Mouse (Mus musculus) adrenal gland, postnatal 14 days (tissue): ENCODE data around the gene Iah1. TPM values are rescaled to one million over a fixed set of nuclear protein-coding genes. Genes with fewer than 3 reads are reported as not detected.

ENCODE experiments used
- DNase-seq: peaks from one replicate; pipeline ENCODE4 v3.0.0; 2021; ENCODE audit warnings: mixed read lengths
- total RNA-seq: library from RNA; stranded (reverse); gene quantifications from 2 replicates; pipeline ENCODE4 v1.2.3, GENCODE M21; 2021

The Iah1 gene
- total RNA-seq, 1 experiment from 2014 or later, result 79.7 TPM

- DNase-seq, result peak; percentile 81
Observed at GRCm38 (mm10) chr12:21318143-21318895, 2.1 kb downstream of the Iah1 start.

- no peak for DNase-seq
Observed at GRCm38 (mm10) chr12:21320317-21320716, 4.1 kb downstream of the Iah1 start.

- DNase-seq, result no peak
Observed at GRCm38 (mm10) chr12:21321170-21321569, 5.0 kb downstream of the Iah1 start.

GRCm38 (mm10) chr12:21322296-21322695, 6.1 kb downstream of the Iah1 start:
- no peak for DNase-seq

- DNase-seq, result no peak
Observed at GRCm38 (mm10) chr12:21322856-21323255, 6.7 kb downstream of the Iah1 start.

GRCm38 (mm10) chr12:21324101-21324500, 7.9 kb downstream of the Iah1 start:
- no peak for DNase-seq

- DNase-seq, result no peak
Observed at GRCm38 (mm10) chr12:21325266-21325665, 9.1 kb downstream of the Iah1 start.

GRCm38 (mm10) chr12:21326325-21326724, 10.1 kb downstream of the Iah1 start:
- DNase-seq, result peak; percentile 64

- no peak for DNase-seq
Observed at GRCm38 (mm10) chr12:21329661-21330400, 13.6 kb downstream of the Iah1 start.

- DNase-seq, result no peak
Observed at GRCm38 (mm10) chr12:21330961-21331576, 14.9 kb downstream of the Iah1 start.

GRCm38 (mm10) chr12:21331711-21332110, 15.5 kb downstream of the Iah1 start:
- no peak for DNase-seq

GRCm38 (mm10) chr12:21333021-21333420, 16.8 kb downstream of the Iah1 start:
- DNase-seq, result no peak

GRCm38 (mm10) chr12:21333766-21334165, 17.6 kb downstream of the Iah1 start:
- DNase-seq, result no peak

- DNase-seq, result no peak
Observed at GRCm38 (mm10) chr12:21335869-21336268, 19.7 kb downstream of the Iah1 start.

- DNase-seq, result no peak
Observed at GRCm38 (mm10) chr12:21337171-21337570, 21.0 kb downstream of the Iah1 start.

GRCm38 (mm10) chr12:21340674-21341073, 24.5 kb downstream of the Iah1 start:
- DNase-seq, result no peak

- DNase-seq, result no peak
Observed at GRCm38 (mm10) chr12:21346972-21347371, 30.8 kb downstream of the Iah1 start.

- no peak for DNase-seq
Observed at GRCm38 (mm10) chr12:21350113-21350876, 34.1 kb downstream of the Iah1 start.

- no peak for DNase-seq
Observed at GRCm38 (mm10) chr12:21353681-21354080, 37.5 kb downstream of the Iah1 start.

- DNase-seq, result no peak
Observed at GRCm38 (mm10) chr12:21362686-21363085, 46.5 kb downstream of the Iah1 start.

- no peak for DNase-seq
Observed at GRCm38 (mm10) chr12:21363195-21363594, 47.0 kb downstream of the Iah1 start.
